In the genomic region with DNA sequence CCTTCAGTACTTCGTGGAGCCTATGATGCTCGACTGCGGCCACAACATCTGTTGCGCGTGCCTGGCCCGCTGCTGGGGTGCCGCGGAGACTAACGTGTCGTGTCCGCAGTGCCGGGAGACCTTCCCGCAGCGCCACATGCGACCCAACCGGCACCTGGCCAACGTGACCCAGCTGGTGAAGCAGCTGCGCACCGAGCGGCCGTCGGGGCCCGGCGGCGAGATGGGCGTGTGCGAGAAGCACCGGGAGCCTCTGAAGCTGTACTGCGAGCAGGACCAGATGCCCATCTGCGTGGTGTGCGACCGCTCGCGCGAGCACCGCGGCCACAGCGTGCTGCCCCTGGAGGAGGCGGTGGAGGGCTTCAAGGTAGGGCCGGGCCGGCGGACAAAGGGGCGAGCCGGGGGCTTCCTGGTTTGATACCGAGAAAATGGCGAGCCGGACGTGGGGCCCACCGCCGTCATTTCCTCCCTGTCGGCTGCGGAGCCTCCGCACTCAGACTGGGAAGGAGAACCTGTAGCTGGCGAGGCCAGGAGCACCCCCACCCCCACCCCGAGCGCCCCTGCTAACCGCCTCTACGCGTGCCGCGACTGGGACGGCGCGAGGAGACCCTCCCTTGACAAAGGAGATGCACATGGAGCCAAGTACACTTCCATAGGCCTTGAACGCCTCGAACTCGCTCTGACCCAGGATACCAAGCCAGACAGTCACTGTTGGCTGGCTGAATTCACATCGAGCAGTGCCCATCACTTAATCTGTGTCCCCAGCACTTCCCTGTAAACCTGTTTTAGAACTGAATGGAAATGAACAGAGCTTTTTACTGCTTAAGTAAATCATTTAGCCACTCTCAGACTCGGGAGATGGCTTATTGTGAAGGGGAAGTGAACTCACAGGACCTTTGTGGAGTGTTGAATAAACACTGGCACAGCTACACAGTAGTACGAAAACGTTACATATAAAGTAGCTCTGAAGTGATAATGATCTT, we compare ENCODE assay signal across 8 mouse cellular contexts. TPM values are rescaled to one million over a fixed set of nuclear protein-coding genes. Genes with fewer than 3 reads are reported as not detected.
DNase-seq lines count a peak whose midpoint lies in the region; ATAC-seq lines count a peak whose summit lies in the region.

No protein-coding gene starts in this region.

- WGBS in embryonic facial prominence, embryonic 13.5 days: under 1% methylated on average over 70 of the region's 71 CpGs
- under 1% methylated on average over 71 of the region's 71 CpGs for WGBS in heart, embryonic 14.5 days
- WGBS in macrophage (ENCODE audit: missing documents): under 1% methylated on average over 59 of the region's 71 CpGs

- no peaks in the 10 kb centered on the region for H3K9me3 ChIP-seq in embryonic facial prominence, embryonic 13.5 days
- no peaks in the 10 kb centered on the region for H3K9me3 ChIP-seq in heart, embryonic 14.5 days (ENCODE audit: control insufficient read depth, low read length)

- no peaks in the 10 kb centered on the region for H3K27me3 ChIP-seq in embryonic facial prominence, embryonic 13.5 days
- no peaks in the 10 kb centered on the region for H3K27me3 ChIP-seq in heart, embryonic 14.5 days (ENCODE audit: control insufficient read depth, insufficient read depth, low read length)

- H3K4me3 ChIP-seq in embryonic facial prominence, embryonic 13.5 days: peak overlapping the region; percentile 89
- H3K4me3 ChIP-seq in heart, embryonic 14.5 days (ENCODE audit: control insufficient read depth in 1 of 2, insufficient read depth in 1 of 2, low read depth in 1 of 2, low read length in 2 of 2): peak overlapping the region; percentile 57 to 100
- H3K4me3 ChIP-seq in macrophage (ENCODE audit: inconsistent target): peak overlapping the region; percentile 63

- peak; percentile 74 to 88 for DNase-seq in adrenal gland, adult (ENCODE audit: inconsistent age in 2 of 2, low spot score in 1 of 2)
- DNase-seq in adrenal gland, adult 8-10 months: no peak
- peak; percentile 59 for DNase-seq in adrenal gland, postnatal 25 days
- DNase-seq in kidney, postnatal 4 days: peak; percentile 72 to 84
- DNase-seq in right cerebral cortex, postnatal 25 days: peak; percentile 59

- peak overlapping the region; percentile 97 for H3K27ac ChIP-seq in embryonic facial prominence, embryonic 13.5 days
- H3K27ac ChIP-seq in heart, embryonic 14.5 days (replicated peaks in 1 of 2; ENCODE audit: control insufficient read depth in 1 of 2, insufficient read depth in 1 of 2, low read depth in 2 of 2, low read length in 2 of 2): peak overlapping the region; percentile 47 to 91
- peak overlapping the region; percentile 31 for H3K27ac ChIP-seq in macrophage

- H3K79me2 ChIP-seq in macrophage (ENCODE audit: inconsistent target): peaks cover 50% of the 10 kb centered on the region

- peaks cover 40% of the 10 kb centered on the region for H3K4me1 ChIP-seq in embryonic facial prominence, embryonic 13.5 days
- H3K4me1 ChIP-seq in heart, embryonic 14.5 days (ENCODE audit: control insufficient read depth in 2 of 2, insufficient read depth in 2 of 2, low read length in 2 of 2): peaks cover 6 to 21% of the 10 kb centered on the region in 2 experiments

- peak overlapping the region; percentile 68 for H3K4me2 ChIP-seq in embryonic facial prominence, embryonic 13.5 days
- peak overlapping the region; percentile 74 for H3K4me2 ChIP-seq in heart, embryonic 14.5 days (ENCODE audit: low read length)

- peak overlapping the region; percentile 91 for H3K9ac ChIP-seq in embryonic facial prominence, embryonic 13.5 days
- H3K9ac ChIP-seq in heart, embryonic 14.5 days (ENCODE audit: low read length): peak overlapping the region; percentile 97

- peak; percentile 8; the same call in 1 of the 2 replicates for ATAC-seq in embryonic facial prominence, embryonic 13.5 days (ENCODE audit: insufficient number of reproducible peaks, insufficient read depth, low FRiP score, low TSS enrichment, low read depth)
- no peak; the same call in none of the 2 replicates for ATAC-seq in heart, embryonic 14.5 days (ENCODE audit: insufficient number of reproducible peaks, insufficient read depth, low FRiP score, low read depth)

- peaks cover 41% of the 10 kb centered on the region for H3K36me3 ChIP-seq in embryonic facial prominence, embryonic 13.5 days
- H3K36me3 ChIP-seq in heart, embryonic 14.5 days (ENCODE audit: control insufficient read depth, insufficient read depth, low read length): peaks cover 45% of the 10 kb centered on the region
- H3K36me3 ChIP-seq in macrophage (ENCODE audit: inconsistent target): peaks cover 38% of the 10 kb centered on the region

RNA-seq across cellular contexts. Expression of a gene that starts 1.6 kb away (rescaled TPM):
- total RNA-seq in adrenal gland, adult 8-10 months (2022): 10 to 100 TPM; 46.8 to 54.3 (median 52.6) TPM
- 49.2 and 59.6 TPM in 2 replicates for total RNA-seq in adrenal gland, postnatal 25 days (2021)
- polyA plus RNA-seq in embryonic facial prominence, embryonic 13.5 days (2015; fragmentation: Nextera tagmentation; extraction: Ambion mirVana): 129 and 143 TPM in 2 replicates
- 71.9 and 80.1 TPM in 2 replicates for polyA plus RNA-seq in heart, embryonic 14.5 days (2014; fragmentation: Nextera tagmentation; extraction: Ambion mirVana)
- total RNA-seq in macrophage (2018; cell fraction: chromatin; rRNA removed): 10 to 100 TPM in 24 of 26 experiments, 1 to 10 TPM in 2; 4.3 to 52.1 (median 25.5) TPM
- 10 to 100 TPM; 22.7 to 50.8 (median 44.2) TPM for total RNA-seq in macrophage (2018; cell fraction: cytosol; rRNA removed)
- 10 to 100 TPM in 25 of 26 experiments, 1 to 10 TPM in 1; 9.8 to 66.8 (median 25.0) TPM for total RNA-seq in macrophage (2018; cell fraction: nucleus; rRNA removed)
- polyA plus RNA-seq in macrophage (2018): 29.7 to 59.8 TPM (median 37.0 TPM) in 3 replicates

RNA-seq across cellular contexts. Expression of a gene that starts 35.2 kb away (rescaled TPM):
- total RNA-seq in adrenal gland, adult 8-10 months (2022): not detected
- not detected in 2 replicates for total RNA-seq in adrenal gland, postnatal 25 days (2021)
- not detected in 2 replicates for polyA plus RNA-seq in embryonic facial prominence, embryonic 13.5 days (2015; fragmentation: Nextera tagmentation; extraction: Ambion mirVana)
- not detected in 2 replicates for polyA plus RNA-seq in heart, embryonic 14.5 days (2014; fragmentation: Nextera tagmentation; extraction: Ambion mirVana)
- total RNA-seq in macrophage (2018; cell fraction: chromatin; rRNA removed): not detected
- not detected for total RNA-seq in macrophage (2018; cell fraction: cytosol; rRNA removed)
- not detected for total RNA-seq in macrophage (2018; cell fraction: nucleus; rRNA removed)
- polyA plus RNA-seq in macrophage (2018): not detected in 3 replicates

RNA-seq across cellular contexts. Expression of a gene that starts 51.4 kb away (rescaled TPM):
- not detected for total RNA-seq in adrenal gland, adult 8-10 months (2022)
- not detected in 2 replicates for total RNA-seq in adrenal gland, postnatal 25 days (2021)
- not detected in 2 replicates for polyA plus RNA-seq in embryonic facial prominence, embryonic 13.5 days (2015; fragmentation: Nextera tagmentation; extraction: Ambion mirVana)
- polyA plus RNA-seq in heart, embryonic 14.5 days (2014; fragmentation: Nextera tagmentation; extraction: Ambion mirVana): not detected in 2 replicates
- not detected for total RNA-seq in macrophage (2018; cell fraction: chromatin; rRNA removed)
- not detected for total RNA-seq in macrophage (2018; cell fraction: cytosol; rRNA removed)
- total RNA-seq in macrophage (2018; cell fraction: nucleus; rRNA removed): not detected
- not detected in 3 replicates for polyA plus RNA-seq in macrophage (2018)

Comparison
In these comparisons a context has a peak if more than half of its experiments do, and no peak if none do; other contexts are left out.
1. H3K27ac ChIP-seq: peak in every context shown above with its lines; median percentile 97 in embryonic facial prominence, embryonic 13.5 days; 69 in heart, embryonic 14.5 days; 31 in macrophage.